Mouse (Mus musculus) inflammation-experienced regulatory T-cells, adult 16 weeks (primary cell): ENCODE data around the gene Cox7a2l. TPM values are rescaled to one million over a fixed set of nuclear protein-coding genes. Genes with fewer than 3 reads are reported as not detected.

Source experiments
- polyA plus RNA-seq: library from polyadenylated mRNA; unstranded; fragments of 100-300 nt; shearing (Covaris generic); gene quantifications from one replicate; pipeline ENCODE4 v1.2.1, GENCODE M21; 2017

The Cox7a2l gene
- polyA plus RNA-seq: 217 TPM

DNA sequence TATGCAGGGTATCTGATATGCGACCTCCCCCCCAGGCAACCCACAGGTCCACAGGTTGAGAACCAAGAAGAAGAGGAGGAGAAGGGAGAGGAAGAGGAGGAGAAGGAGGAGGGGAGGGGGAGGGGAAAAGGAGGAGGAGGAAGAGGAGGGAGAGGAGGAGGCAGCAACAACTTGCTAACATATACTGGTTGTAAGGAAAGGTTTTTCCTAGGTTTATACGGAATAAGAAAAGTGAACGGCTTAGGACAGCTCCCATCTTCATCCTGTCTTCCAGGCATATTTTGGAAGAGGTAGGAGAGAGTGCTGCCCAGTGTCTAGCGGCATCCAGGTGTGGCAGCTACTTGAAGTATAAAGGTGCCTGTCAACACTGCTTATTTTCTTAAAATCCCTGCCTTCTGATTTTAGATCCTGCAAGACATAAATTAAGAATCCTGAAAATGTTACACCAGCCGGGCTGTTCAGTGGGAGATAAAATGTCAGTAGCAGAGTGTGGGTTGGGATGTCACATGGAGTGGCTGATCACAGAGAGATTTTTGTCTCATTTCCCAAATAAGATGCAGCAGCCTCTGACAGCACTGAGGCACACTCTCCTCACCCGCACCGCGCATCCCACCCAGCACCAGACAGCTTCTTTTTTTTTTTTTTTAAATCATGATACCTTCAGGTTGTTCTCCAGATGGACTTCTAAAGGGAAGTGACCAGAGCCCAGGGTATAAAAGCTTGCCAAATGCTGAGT is at the start of gene Cox7a2l:
Cox7a2l (minus strand) TSS at position 51 of the 736 bp plus-strand sequence.

Other genes starting within 250 kb of the Cox7a2l start
- gene Eml4, start 166.4 kb downstream of the Cox7a2l start, polyA plus RNA-seq: 14.6 TPM
- not detected for gene Kcng3, start 114.6 kb upstream of the Cox7a2l start, polyA plus RNA-seq
- 73.4 TPM for gene Mta3, start 188.8 kb upstream of the Cox7a2l start, polyA plus RNA-seq